Mouse (Mus musculus) midbrain, embryonic 15.5 days (tissue): ENCODE measurements around the gene Actl6a. TPM values are rescaled to one million over a fixed set of nuclear protein-coding genes. Genes with fewer than 3 reads are reported as not detected.

ENCODE experiments used
- ATAC-seq: fragments of 200-750 bp; cut with Nextera tagmentation; replicated peaks from 2 replicates; pipeline ENCODE4 v1.8.0; 2017; ENCODE audit warnings: moderate TSS enrichment
- H3K27ac ChIP-seq: fragments of 300-500 bp; sonication (generic); 2 replicates; pipeline ENCODE4 v1.5.1; 2015; ENCODE audit warnings: mild to moderate bottlenecking, inconsistent platforms
- H3K27me3 ChIP-seq: fragments of 300-500 bp; sonication (generic); replicated peaks from 2 replicates; pipeline ENCODE4 v1.6.1; 2015; ENCODE audit warnings: inconsistent platforms
- H3K36me3 ChIP-seq: fragments of 300-500 bp; sonication (generic); replicated peaks from 2 replicates; pipeline ENCODE4 v1.6.1; 2015; ENCODE audit warnings: inconsistent platforms
- H3K4me1 ChIP-seq: fragments of 300-500 bp; sonication (generic); 2 replicates; pipeline ENCODE4 v1.6.1; 2015; ENCODE audit warnings: inconsistent platforms
- H3K4me2 ChIP-seq: fragments of 300-500 bp; sonication (generic); 2 replicates; pipeline ENCODE4 v1.6.1; 2015; ENCODE audit warnings: inconsistent platforms, mild to moderate bottlenecking, moderate library complexity
- H3K4me3 ChIP-seq: fragments of 300-500 bp; sonication (generic); 2 replicates; pipeline ENCODE4 v1.5.1; 2015; ENCODE audit warnings: mild to moderate bottlenecking, inconsistent platforms
- H3K9ac ChIP-seq: fragments of 300-500 bp; sonication (generic); 2 replicates; pipeline ENCODE4 v1.6.1; 2015; ENCODE audit warnings: mild to moderate bottlenecking, inconsistent platforms
- H3K9me3 ChIP-seq: fragments of 300-500 bp; sonication (generic); 2 replicates; pipeline ENCODE4 v1.6.1; 2016; ENCODE audit warnings: inconsistent platforms
- WGBS: fragments of 180-500 bp; shearing (Covaris S2); methylation state at CpG from one replicate; pipeline ENCODE4 v1.1.7; 2015; ENCODE audit warnings: mixed read lengths; 5-methylcytosine and 5-hydroxymethylcytosine counted together
- polyA plus RNA-seq: library from polyadenylated mRNA; unstranded; fragments of >200 nt; fragmentation: Nextera tagmentation; extraction: Ambion mirVana; gene quantifications from 2 replicates; pipeline ENCODE4 v1.2.1, GENCODE M21; 2015

The Actl6a gene
- polyA plus RNA-seq, 1 experiment from 2014 or later: 67.7 TPM

DNA sequence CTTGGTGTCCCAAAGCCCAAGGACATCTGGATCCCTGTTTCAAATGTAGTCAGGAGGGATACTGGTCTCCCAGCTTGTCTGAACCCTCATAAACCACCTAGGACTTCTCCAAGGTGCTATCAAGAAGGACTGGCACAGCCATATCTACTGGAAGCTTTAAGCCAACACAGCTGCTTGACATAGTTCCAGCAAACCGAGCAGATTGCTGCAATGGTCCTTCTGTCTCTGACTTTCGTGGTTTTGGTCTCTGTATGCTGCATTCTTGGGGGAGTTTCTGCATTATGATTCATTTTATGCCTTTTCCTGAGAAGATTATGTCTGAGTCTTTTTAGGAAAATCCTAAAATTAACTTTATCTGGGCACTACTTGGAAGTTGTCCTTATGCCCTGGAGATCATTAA, 64.7 kb downstream of the Actl6a start:
- Histone ChIP-seq H3K4me2 (no peak overlapping the region), H3K9ac (no peak overlapping the region), H3K4me1 (no peaks in the 10 kb centered on the region), H3K4me3 (no peak overlapping the region), H3K36me3 (no peaks in the 10 kb centered on the region), H3K9me3 (no peaks in the 10 kb centered on the region), H3K27me3 (no peaks in the 10 kb centered on the region), H3K27ac (no peak overlapping the region)
- no peak for ATAC-seq
- 81% methylated on average over 2 of the region's 2 CpGs for WGBS

Other genes with a start within 250 kb of the Actl6a start
- gene Kcnmb3, start 214.1 kb upstream of the Actl6a start, polyA plus RNA-seq: 0.19 and 0.22 TPM in 2 replicates
- gene Zfp639, start 196.0 kb upstream of the Actl6a start, polyA plus RNA-seq: 37.5 and 38.7 TPM in 2 replicates
- gene Mfn1, start 176.8 kb upstream of the Actl6a start, polyA plus RNA-seq: 30.3 and 34.1 TPM in 2 replicates
- gene Gnb4, start 89.7 kb upstream of the Actl6a start, polyA plus RNA-seq: 86.4 and 90.4 TPM in 2 replicates
- gene Ndufb5, start 30.7 kb downstream of the Actl6a start, polyA plus RNA-seq: 268 and 273 TPM in 2 replicates
- gene Mrpl47, start 31.3 kb downstream of the Actl6a start, polyA plus RNA-seq: 27.0 and 28.6 TPM in 2 replicates
- gene Usp13, start 111.2 kb downstream of the Actl6a start, polyA plus RNA-seq: 14.4 and 18.2 TPM in 2 replicates